Mouse (Mus musculus) Muller cell, postnatal 12 days (primary cell): Measurements from ENCODE around the gene Gm21970.

ENCODE experiments used
- DNase-seq: peaks from one replicate; pipeline ENCODE4 v3.0.0-alpha.2; 2015; ENCODE audit errors: inconsistent ontology term

Gm21970 gene

DNA sequence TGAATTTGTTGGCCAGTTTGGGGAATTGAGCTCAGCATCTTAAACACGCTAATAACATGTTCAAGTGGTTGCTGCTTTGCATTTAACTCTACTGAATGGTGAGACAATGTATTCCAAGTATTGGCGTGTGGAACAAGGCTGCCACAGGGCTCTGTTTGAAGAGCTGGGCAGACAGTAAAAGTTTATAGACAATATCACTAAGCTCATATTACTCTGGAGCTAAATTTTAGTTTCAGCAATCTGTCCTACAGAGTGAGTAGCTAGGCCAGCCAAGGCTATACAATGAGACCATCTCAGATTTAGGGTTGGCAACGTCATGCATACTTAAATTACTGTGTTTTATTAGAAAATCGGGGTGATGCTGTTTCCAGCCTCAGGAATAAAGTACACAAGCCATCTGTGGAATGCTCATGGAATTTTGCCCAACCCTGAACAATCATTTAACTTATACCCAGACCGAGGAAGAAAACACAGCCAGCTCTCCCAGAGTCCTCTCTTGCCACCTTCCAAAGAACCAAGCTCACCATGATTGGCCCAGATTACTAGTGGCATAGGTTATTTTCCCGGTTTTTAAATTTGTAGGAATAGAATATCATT lies 10.1 kb downstream of the Gm21970 start:
- DNase-seq = no peak

GRCm38 (mm10) chr16:91403784-91404183 lies 12.3 kb downstream of the Gm21970 start:
- no peak for DNase-seq

- no peak for DNase-seq
Observed at GRCm38 (mm10) chr16:91404187-91404586, 12.7 kb downstream of the Gm21970 start.

DNA sequence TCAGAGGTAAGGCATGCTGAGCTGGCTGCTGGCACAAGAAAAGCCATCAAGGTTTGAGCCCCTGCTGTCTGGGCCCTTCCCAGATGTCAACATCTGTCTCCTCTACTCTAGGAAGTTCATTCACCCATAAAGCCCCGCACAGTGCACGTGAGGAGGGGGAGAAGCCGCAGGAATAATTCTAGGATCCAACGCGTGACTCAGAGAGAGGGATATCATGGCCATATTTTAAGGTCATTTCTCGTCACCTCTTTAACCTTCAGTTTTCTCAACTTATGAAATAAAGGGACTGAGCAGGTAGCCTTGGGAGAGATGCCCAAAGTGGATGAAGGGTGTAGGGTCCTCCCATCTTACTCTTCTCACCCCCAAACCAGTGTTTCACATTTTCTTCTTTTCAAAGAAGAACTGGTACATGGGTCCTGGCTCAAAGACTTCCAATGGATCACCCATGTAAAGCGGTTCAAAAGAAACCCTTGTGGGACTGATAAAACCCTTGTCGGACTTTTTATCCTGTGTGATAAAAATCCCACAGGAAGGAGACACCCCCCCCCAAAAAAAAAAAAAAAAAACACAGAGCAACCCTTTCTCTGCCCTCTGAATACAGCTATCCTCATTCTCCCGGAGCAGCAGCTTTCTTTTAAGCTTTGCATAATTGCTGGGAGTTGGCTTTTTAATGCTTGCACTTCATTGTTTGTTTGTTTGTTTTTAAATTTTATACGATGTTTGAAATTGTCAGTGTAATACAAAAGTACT lies 13.5 kb downstream of the Gm21970 start:
- no peak for DNase-seq

- peak; percentile 81 for DNase-seq
Observed at GRCm38 (mm10) chr16:91405640-91406584, 14.4 kb downstream of the Gm21970 start, which contains the start of gene Il10rb. Il10rb (plus strand) TSS chr16:91406164.

DNA sequence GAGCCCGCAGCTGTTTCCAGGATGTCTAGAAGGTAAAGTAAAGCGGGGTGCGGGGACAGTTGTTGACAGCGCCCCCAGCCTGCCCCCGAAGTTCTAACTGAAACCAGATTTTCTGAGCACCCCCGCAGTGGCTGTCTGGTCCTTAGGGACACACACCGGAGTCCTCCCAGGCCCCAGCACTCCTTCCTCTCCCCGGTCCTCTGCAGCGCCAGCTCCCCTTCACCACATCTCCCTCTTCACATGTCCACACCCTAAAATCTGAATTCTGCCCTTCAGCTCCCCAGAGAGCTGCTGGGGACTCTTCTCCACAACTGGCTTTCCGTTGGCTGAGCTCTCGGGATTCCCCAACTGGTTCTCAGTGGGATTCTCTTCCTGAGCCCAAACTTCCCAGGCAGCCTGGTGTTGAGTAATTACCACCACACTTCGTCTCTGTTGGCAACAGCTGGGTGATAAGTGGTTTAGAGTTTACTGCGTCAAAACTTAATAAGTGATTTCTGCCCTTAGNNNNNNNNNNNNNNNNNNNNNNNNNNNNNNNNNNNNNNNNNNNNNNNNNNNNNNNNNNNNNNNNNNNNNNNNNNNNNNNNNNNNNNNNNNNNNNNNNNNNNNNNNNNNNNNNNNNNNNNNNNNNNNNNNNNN lies 15.2 kb downstream of the Gm21970 start:
- peak; percentile 45 for DNase-seq

DNA sequence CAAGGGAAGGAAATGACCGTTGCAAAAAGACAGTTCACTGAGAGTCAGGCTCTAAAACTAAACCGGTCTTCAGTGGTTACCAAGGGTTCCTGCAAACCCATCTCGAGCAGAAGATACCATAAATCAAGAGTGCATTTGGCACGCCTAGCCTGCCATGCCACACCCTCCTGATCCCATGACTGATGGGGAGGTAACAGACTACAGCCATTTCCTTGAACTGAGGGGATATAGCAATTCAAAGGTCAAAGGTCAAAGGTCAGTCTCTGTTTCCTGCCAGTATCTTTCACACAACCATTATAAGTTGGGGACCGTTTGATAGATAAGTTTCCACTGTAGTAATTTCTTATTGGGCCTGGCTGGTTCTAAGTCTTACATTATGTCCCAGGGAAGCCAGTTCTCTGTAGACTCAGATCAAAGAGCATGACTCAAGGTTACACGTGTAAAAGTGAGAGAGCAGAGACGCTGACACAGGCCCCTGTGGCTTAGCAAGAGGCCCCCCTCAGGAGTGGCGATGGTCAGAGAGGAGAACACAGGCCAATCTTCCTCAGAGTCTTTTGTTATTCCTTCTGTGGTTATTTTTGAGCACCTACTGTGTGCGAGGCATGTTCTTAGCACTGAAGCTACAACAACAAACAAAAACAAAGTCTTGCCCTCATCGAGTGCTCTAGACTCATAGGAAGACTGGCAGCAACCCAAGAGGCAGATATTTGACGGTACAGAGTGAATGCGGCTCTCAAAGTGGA lies 21.8 kb downstream of the Gm21970 start:
- DNase-seq = no peak

DNA sequence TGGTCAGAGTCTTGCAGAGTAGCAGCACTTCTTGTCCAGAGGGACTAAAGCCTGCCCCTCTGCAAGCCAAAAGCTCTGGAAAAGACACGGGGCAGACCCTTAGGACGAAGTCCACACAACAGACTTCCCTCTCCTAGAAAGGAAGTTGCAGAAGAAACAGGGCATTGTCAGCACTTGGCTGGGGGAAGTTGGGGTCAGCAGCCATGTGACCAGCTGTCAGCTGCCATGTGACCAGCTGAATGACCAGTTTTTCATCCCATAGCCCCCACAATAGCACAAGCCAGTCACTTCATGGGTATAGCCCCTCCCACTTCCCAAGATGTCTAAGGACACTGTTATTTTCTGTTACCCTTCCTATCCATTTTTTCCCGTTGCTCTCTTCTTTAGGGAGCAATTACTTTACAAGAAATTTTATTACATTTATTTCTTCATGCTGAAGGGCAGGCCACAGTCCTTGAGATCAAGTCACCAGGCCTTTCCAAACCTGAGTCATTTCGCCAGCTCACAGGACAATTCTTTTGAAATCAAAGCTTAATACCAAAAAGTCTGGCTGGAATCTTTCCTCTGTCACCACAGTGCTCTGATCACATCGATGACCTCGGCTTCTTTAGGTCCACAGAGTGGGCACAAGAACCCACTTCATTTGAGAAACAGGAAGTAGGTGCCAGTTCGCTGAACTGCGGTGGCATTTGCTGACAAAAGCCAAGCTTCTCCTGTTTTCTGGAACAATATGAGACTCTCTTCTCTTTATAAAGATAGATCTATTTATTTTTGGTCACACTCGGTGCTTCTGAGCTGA lies 24.1 kb downstream of the Gm21970 start:
- no peak for DNase-seq

DNA sequence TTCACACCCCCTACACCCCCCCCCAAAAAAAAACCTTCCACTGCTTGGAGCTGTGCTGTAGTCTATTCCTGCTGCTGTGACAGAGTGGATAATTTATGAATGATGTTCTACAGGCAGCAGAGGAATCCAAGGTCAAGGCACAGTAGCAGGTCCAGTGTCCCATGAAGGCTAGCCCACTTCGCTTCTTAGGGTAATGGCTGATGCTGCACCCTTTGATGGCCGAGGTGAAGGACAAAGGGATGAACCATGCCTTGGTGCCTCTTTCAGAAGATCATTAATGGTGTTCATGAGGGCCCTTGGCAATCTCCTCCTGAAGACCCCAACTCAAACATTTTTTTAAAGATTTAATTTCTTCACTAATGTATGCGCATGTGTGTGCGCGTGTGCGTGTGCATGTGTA lies 24.8 kb downstream of the Gm21970 start:
- no peak for DNase-seq

DNA sequence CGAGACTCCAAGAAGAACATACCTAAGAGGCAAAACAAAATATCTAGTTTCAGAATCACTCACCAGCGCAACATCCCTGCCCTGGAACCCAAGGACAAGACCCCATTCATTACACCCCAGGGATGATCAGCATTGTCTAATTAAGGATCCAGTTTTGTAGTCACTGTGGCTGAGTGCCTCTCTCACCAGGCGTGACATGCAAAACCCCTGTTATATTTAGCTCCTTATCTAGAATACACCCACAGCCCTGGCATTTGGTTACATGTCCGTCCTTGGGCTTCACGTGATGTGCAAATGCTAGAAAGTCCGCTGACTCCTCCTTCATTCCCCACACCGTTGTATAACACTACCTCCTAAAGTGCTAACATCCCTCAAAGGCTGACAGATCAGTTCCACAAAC lies 25.4 kb downstream of the Gm21970 start:
- no peak for DNase-seq

DNA sequence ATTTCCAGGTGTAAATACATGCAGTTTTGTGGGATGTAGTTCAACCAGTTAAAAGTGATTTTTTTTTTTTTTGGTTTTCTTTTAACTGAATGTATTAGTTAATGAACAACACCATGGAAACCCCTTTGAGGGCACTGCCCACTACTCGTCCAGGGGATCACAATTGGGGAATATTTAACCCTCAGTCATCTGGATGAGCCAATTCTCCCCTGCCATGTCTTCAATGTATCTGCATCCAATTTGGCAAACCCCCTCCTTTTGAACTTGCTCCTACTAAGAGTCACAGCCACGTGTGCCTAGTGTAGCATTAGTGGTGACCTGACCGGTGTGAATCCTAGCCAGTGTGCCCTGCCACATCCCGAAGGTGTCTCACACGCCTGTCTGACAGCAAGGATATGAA lies 27.0 kb downstream of the Gm21970 start:
- DNase-seq = no peak

GRCm38 (mm10) chr16:91425816-91426215 lies 34.3 kb downstream of the Gm21970 start:
- DNase-seq = no peak

GRCm38 (mm10) chr16:91426586-91426985 lies 35.1 kb downstream of the Gm21970 start:
- no peak for DNase-seq

GRCm38 (mm10) chr16:91427461-91427860 lies 35.9 kb downstream of the Gm21970 start:
- DNase-seq = no peak

GRCm38 (mm10) chr16:91428259-91428865 lies 36.8 kb downstream of the Gm21970 start:
- no peak for DNase-seq

DNA sequence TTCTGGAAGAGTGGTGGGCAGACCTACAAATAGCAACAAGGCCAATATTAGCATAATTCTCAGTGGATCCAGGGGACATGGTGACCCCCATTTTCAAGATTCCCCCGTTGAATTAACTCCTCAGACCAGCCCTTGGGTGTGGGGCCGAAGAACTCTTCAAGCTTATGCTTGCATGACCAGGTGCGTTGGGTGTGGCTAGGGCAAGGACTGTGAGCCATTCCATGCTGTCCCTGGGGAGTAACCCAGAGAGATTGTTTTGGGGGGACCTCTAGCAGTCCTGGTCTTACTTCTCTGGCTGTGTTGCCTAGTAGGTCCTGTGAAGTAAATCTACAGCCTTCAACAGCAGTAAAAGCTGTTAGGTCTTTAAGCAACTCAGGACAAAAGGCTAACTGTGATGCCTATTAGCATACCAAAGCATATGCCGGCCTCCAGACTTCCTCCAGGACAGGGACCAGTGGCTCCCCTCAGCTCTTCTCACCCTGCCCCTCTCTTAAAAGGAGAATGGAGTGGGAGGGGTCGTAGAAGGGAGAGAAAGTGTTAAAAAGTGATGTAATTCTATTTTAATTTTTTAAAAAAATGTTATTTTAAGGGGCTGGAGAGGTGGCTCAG lies 41.3 kb downstream of the Gm21970 start:
- DNase-seq = no peak

DNA sequence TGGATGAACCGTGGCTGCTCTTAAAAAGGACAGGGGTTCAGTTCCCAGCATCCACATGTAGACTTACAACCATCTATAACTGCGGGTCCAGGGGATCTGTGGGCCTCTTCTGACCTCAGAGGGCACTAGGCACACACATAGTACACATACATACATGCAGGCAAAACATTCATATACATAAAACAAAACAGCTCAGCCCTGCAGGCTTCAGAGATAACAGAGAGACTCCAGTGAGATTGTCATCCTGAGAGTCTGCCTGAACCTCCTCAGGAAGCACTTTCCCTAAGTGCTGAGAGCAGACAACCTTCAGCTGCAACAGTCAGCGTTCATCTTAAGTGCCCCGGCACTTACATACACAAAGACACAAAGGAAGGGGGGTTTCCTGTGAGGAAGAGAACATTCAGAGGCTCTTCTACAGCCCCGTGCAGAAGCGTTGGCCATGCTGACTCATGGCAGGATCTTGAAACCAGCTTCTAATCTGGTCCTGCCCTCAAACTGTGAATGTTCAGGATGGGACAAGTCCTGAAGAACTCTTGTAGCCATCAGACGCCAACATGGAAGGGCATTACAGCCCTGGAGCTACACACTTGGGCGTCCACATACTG lies 41.9 kb downstream of the Gm21970 start:
- no peak for DNase-seq

GRCm38 (mm10) chr16:91434119-91434518 lies 42.6 kb downstream of the Gm21970 start:
- no peak for DNase-seq

GRCm38 (mm10) chr16:91438081-91438480 lies 46.6 kb downstream of the Gm21970 start:
- DNase-seq = no peak
